Mouse (Mus musculus): ENCODE data around the gene Dock2. TPM values are rescaled to one million over a fixed set of nuclear protein-coding genes. Genes with fewer than 3 reads are reported as not detected.

Gene Dock2
- polyA plus RNA-seq, 1 experiment from 2014 or later = 0.93 TPM

GRCm38 (mm10) chr11:34343742-34344307 lies 439.9 kb downstream of the Dock2 start:
- Histone ChIP-seq H3K9me3 (replicated peaks) (no peaks in the 10 kb centered on the region), H3K27me3 (no peaks in the 10 kb centered on the region), H3K4me3 (no peak overlapping the region), H3K4me2 (no peak overlapping the region), H3K4me1 (replicated peaks) (peaks cover 17% of the 10 kb centered on the region), H3K9ac (no peak overlapping the region), H3K36me3 (no peaks in the 10 kb centered on the region), H3K27ac (peak overlapping the region; percentile 65)
- ATAC-seq (replicated peaks; ENCODE audit: insufficient number of reproducible peaks, insufficient read depth, low FRiP score, low read depth) = 0 out of 2 replicates have a peak, but pooled peaks have one; percentile 50
- WGBS = 33% methylated on average over 4 of the region's 4 CpGs

DNA sequence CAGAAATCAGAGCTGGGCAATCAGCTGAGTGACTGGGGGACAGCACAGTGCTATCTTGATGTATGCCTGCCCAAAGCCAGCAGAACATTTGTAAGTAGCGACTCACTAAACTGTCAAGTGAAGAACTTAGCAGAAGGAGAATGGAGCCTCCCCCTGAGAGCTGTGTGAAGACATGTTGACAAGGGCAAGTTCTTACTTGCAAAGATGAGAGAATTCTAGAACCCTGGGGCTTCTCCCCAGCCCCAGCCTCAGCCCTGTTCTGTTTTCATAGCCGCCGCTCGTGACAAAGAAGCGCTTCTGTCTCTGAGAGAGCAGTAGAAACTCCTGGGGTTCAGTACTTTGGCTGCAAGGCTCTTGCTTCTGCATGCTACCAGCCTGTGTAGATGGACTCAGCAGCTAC lies 444.0 kb downstream of the Dock2 start:
- Histone ChIP-seq H3K9ac (no peak overlapping the region), H3K4me1 (replicated peaks) (peaks cover 13% of the 10 kb centered on the region), H3K4me3 (no peak overlapping the region), H3K36me3 (no peaks in the 10 kb centered on the region), H3K27ac (no peak overlapping the region), H3K4me2 (no peak overlapping the region), H3K27me3 (no peaks in the 10 kb centered on the region), H3K9me3 (replicated peaks) (no peaks in the 10 kb centered on the region)
- no peak for ATAC-seq (replicated peaks; ENCODE audit: insufficient number of reproducible peaks, insufficient read depth, low FRiP score, low read depth)
- WGBS = 52% methylated on average over 5 of the region's 5 CpGs

DNA sequence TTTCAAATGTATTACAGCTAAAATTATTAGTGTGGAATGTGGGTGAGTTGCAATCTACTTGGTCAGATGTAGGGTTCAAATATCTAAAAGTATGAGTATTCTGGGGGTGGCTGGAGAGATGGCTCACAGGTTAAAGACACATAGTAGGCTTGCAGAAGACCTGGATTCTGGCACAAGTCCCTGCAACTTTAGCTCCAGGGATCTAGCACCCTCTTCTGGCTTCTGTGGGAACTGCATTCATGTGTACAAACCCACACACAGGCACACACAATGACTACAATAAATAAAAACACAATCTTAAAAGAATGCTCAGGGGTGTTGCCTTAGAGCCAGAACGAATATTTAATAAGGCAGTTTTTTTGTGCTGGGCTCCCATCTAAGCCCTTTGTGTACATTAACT lies 445.8 kb downstream of the Dock2 start:
- no peak for ATAC-seq (replicated peaks; ENCODE audit: insufficient number of reproducible peaks, insufficient read depth, low FRiP score, low read depth)
- WGBS = 74% methylated on average over 1 of the region's 1 CpGs
- no peak overlapping the region for H3K4me3 ChIP-seq
- H3K4me1 ChIP-seq (replicated peaks) = 0 out of 2 replicates have a peak, but pooled peaks cover 3% of the 10 kb centered on the region
- H3K27ac ChIP-seq = no peak overlapping the region
- H3K4me2 ChIP-seq = no peak overlapping the region
- H3K27me3 ChIP-seq = no peaks in the 10 kb centered on the region
- no peak overlapping the region for H3K9ac ChIP-seq
- H3K9me3 ChIP-seq (replicated peaks) = no peaks in the 10 kb centered on the region
- no peaks in the 10 kb centered on the region for H3K36me3 ChIP-seq

- H3K27me3 ChIP-seq = no peaks in the 10 kb centered on the region
- H3K9ac ChIP-seq = no peak overlapping the region
- no peaks in the 10 kb centered on the region for H3K36me3 ChIP-seq
- no peak for ATAC-seq (replicated peaks; ENCODE audit: insufficient number of reproducible peaks, insufficient read depth, low FRiP score, low read depth)
- H3K4me3 ChIP-seq = no peak overlapping the region
- H3K9me3 ChIP-seq (replicated peaks) = no peaks in the 10 kb centered on the region
- no peak overlapping the region for H3K27ac ChIP-seq
- H3K4me1 ChIP-seq (replicated peaks) = no peaks in the 10 kb centered on the region
- WGBS = 40% methylated on average over 7 of the region's 7 CpGs
- no peak overlapping the region for H3K4me2 ChIP-seq
These were observed 451.2 kb downstream of the Dock2 start for GRCm38 (mm10) chr11:34332344-34333031.

- Histone ChIP-seq H3K9me3 (replicated peaks) (no peaks in the 10 kb centered on the region), H3K9ac (no peak overlapping the region), H3K4me3 (no peak overlapping the region), H3K27ac (no peak overlapping the region), H3K4me2 (no peak overlapping the region), H3K27me3 (no peaks in the 10 kb centered on the region), H3K36me3 (no peaks in the 10 kb centered on the region), H3K4me1 (replicated peaks) (no peaks in the 10 kb centered on the region)
- no peak for ATAC-seq (replicated peaks; ENCODE audit: insufficient number of reproducible peaks, insufficient read depth, low FRiP score, low read depth)
- WGBS = 73% methylated on average over 8 of the region's 8 CpGs
These were observed 460.0 kb downstream of the Dock2 start for GRCm38 (mm10) chr11:34323664-34324063.

GRCm38 (mm10) chr11:34319282-34319681 lies 464.4 kb downstream of the Dock2 start:
- Histone ChIP-seq H3K4me3 (no peak overlapping the region), H3K27ac (no peak overlapping the region), H3K27me3 (0 out of 2 replicates have a peak, but pooled peaks cover 3% of the 10 kb centered on the region), H3K9me3 (replicated peaks) (no peaks in the 10 kb centered on the region), H3K4me2 (no peak overlapping the region), H3K4me1 (replicated peaks) (no peaks in the 10 kb centered on the region), H3K36me3 (no peaks in the 10 kb centered on the region), H3K9ac (no peak overlapping the region)
- ATAC-seq (replicated peaks; ENCODE audit: insufficient number of reproducible peaks, insufficient read depth, low FRiP score, low read depth) = no peak
- 70% methylated on average over 1 of the region's 1 CpGs for WGBS

GRCm38 (mm10) chr11:34317001-34317400 lies 466.7 kb downstream of the Dock2 start:
- no peaks in the 10 kb centered on the region for H3K9me3 ChIP-seq (replicated peaks)
- H3K27me3 ChIP-seq = 0 out of 2 replicates have a peak, but pooled peaks cover 3% of the 10 kb centered on the region
- no peak overlapping the region for H3K27ac ChIP-seq
- no peak for ATAC-seq (replicated peaks; ENCODE audit: insufficient number of reproducible peaks, insufficient read depth, low FRiP score, low read depth)
- no peak overlapping the region for H3K9ac ChIP-seq
- H3K4me3 ChIP-seq = no peak overlapping the region
- no peaks in the 10 kb centered on the region for H3K4me1 ChIP-seq (replicated peaks)
- H3K4me2 ChIP-seq = no peak overlapping the region
- 72% methylated on average over 8 of the region's 8 CpGs for WGBS
- no peaks in the 10 kb centered on the region for H3K36me3 ChIP-seq

GRCm38 (mm10) chr11:34316176-34316575 lies 467.5 kb downstream of the Dock2 start:
- Histone ChIP-seq H3K4me2 (no peak overlapping the region), H3K9me3 (replicated peaks) (no peaks in the 10 kb centered on the region), H3K36me3 (no peaks in the 10 kb centered on the region), H3K27me3 (0 out of 2 replicates have a peak, but pooled peaks cover 3% of the 10 kb centered on the region), H3K27ac (no peak overlapping the region), H3K9ac (no peak overlapping the region), H3K4me3 (no peak overlapping the region), H3K4me1 (replicated peaks) (no peaks in the 10 kb centered on the region)
- no peak for ATAC-seq (replicated peaks; ENCODE audit: insufficient number of reproducible peaks, insufficient read depth, low FRiP score, low read depth)
- 78% methylated on average over 10 of the region's 10 CpGs for WGBS

- H3K4me3 ChIP-seq = no peak overlapping the region
- 46% methylated on average over 5 of the region's 5 CpGs for WGBS
- 0 out of 2 replicates have a peak, but pooled peaks cover 3% of the 10 kb centered on the region for H3K27me3 ChIP-seq
- H3K9ac ChIP-seq = no peak overlapping the region
- no peak for ATAC-seq (replicated peaks; ENCODE audit: insufficient number of reproducible peaks, insufficient read depth, low FRiP score, low read depth)
- H3K27ac ChIP-seq = no peak overlapping the region
- H3K4me2 ChIP-seq = no peak overlapping the region
- no peaks in the 10 kb centered on the region for H3K4me1 ChIP-seq (replicated peaks)
- no peaks in the 10 kb centered on the region for H3K36me3 ChIP-seq
- no peaks in the 10 kb centered on the region for H3K9me3 ChIP-seq (replicated peaks)
These were observed 468.3 kb downstream of the Dock2 start for GRCm38 (mm10) chr11:34315383-34315782.

DNA sequence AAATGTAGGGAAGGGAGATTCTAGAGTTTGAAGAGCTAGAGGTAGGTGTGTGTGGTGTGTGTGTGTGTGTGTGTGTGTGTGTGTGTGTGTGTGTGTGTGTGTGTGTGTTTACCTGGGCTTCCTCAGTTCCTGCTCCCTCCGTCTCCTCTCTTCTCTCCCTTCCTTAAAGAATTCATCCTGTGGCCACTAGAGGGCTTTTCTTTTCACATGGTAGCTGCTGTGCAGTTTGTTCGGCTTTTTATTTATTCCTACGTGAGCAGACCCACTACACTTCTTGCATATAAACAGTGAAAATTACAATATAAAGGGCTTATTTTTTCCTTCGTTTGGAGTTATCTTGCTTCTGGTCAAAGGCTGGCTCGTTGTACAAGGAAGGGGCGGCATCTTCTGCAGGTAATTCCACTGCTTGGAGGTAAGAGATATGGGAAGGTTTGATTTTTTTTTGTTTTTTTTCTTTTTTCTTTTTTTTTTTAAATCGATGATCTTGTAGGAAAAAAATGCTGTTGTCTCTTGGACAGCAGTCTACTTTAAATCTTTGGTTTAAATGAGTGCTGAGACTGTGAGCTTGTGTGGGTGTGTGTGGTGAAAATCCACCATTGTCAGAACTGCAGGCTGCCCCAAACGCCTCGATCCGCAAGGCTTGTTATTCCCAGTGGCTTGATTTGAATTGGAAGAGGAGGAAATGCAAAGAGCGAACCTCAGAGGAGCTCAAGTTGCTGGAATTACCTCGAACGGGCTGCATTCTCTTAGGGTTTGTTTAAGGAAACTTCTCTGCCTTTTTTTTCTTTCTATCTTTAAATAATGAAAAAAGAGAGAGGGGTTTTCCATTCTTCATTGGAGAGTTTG lies 468.9 kb downstream of the Dock2 start, which contains the start of gene Fam196b:
TSS of gene Fam196b (plus strand) at position 289 of the 846 bp plus-strand sequence.
- no peaks in the 10 kb centered on the region for H3K9me3 ChIP-seq (replicated peaks)
- ATAC-seq (replicated peaks; ENCODE audit: insufficient number of reproducible peaks, insufficient read depth, low FRiP score, low read depth) = no peak
- peak within 1 kb of the TSS; percentile 26 for H3K4me3 ChIP-seq
- H3K4me2 ChIP-seq = peak within 1 kb of the TSS; percentile 58
- 9% methylated on average over 13 of the region's 13 CpGs for WGBS
- H3K9ac ChIP-seq = no peak within 1 kb of the TSS
- H3K4me1 ChIP-seq (replicated peaks) = no peaks in the 10 kb centered on the region
- H3K36me3 ChIP-seq = no peaks in the 10 kb centered on the region
- H3K27ac ChIP-seq = no peak within 1 kb of the TSS
- H3K27me3 ChIP-seq = 0 out of 2 replicates have a peak, but pooled peaks cover 3% of the 10 kb centered on the region

DNA sequence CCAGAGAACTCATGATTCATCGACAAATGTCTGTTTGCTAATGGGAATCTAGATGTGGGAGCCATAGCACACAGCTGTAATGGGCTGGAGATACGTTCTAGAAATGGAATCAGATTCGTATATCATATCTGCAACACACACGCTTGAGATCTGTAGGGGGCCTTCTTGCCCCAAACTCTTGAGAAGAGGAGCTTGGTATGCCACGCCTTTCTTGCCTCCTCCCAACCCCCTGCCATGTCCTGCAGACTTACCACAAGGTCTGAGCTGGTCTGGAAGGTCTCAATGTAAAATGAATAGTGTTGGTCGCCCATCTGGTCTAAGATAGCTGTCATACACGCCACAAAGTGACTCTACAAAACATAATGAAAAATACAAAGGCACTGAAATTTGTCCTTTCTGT lies 471.5 kb downstream of the Dock2 start:
- no peak overlapping the region for H3K4me3 ChIP-seq
- H3K27me3 ChIP-seq = 0 out of 2 replicates have a peak, but pooled peaks cover 3% of the 10 kb centered on the region
- H3K4me2 ChIP-seq = no peak overlapping the region
- no peak overlapping the region for H3K27ac ChIP-seq
- H3K9ac ChIP-seq = no peak overlapping the region
- no peaks in the 10 kb centered on the region for H3K9me3 ChIP-seq (replicated peaks)
- ATAC-seq (replicated peaks; ENCODE audit: insufficient number of reproducible peaks, insufficient read depth, low FRiP score, low read depth) = no peak
- 68% methylated on average over 7 of the region's 7 CpGs for WGBS
- no peaks in the 10 kb centered on the region for H3K36me3 ChIP-seq
- no peaks in the 10 kb centered on the region for H3K4me1 ChIP-seq (replicated peaks)

Data from heart, embryonic 15.5 days (tissue).